Mouse (Mus musculus) kidney, embryonic 14.5 days (tissue): ENCODE results near the gene Gm9857. TPM values are rescaled to one million over a fixed set of nuclear protein-coding genes. Genes with fewer than 3 reads are reported as not detected.

ENCODE experiments used
- ATAC-seq: fragments of 200-750 bp; cut with Nextera tagmentation; 2 replicates; pipeline ENCODE4 v1.8.0; 2017; ENCODE audit warnings: moderate number of reproducible peaks, mild to moderate bottlenecking, moderate TSS enrichment, moderate library complexity; ENCODE audit not compliant: low FRiP score, low TSS enrichment
- H3K27ac ChIP-seq: fragments of 300-500 bp; sonication (generic); 2 replicates; pipeline ENCODE4 v1.5.1; 2014; ENCODE audit warnings: low read depth, mild to moderate bottlenecking, low read length, moderate library complexity, mixed read lengths
- H3K27me3 ChIP-seq: fragments of 300-500 bp; sonication (generic); 2 replicates; pipeline ENCODE4 v1.6.1; 2014; ENCODE audit warnings: mild to moderate bottlenecking, low read length; ENCODE audit not compliant: control insufficient read depth, insufficient read depth
- H3K36me3 ChIP-seq: fragments of 300-500 bp; sonication (generic); 2 replicates; pipeline ENCODE4 v1.6.1; 2014; ENCODE audit warnings: low read length, mixed read lengths; ENCODE audit not compliant: control insufficient read depth, insufficient read depth
- H3K4me1 ChIP-seq: fragments of 300-500 bp; sonication (generic); 2 replicates; pipeline ENCODE4 v1.6.1; 2014; ENCODE audit warnings: low read length, mixed read lengths; ENCODE audit not compliant: control insufficient read depth, insufficient read depth
- H3K4me2 ChIP-seq: fragments of 300-500 bp; sonication (generic); replicated peaks from 2 replicates; pipeline ENCODE4 v1.6.1; 2014; ENCODE audit warnings: low read depth, mild to moderate bottlenecking, low read length
- H3K4me3 ChIP-seq: fragments of 300-500 bp; sonication (generic); 2 replicates; pipeline ENCODE4 v1.5.1; 2014; ENCODE audit warnings: mild to moderate bottlenecking, low read length
- H3K9ac ChIP-seq: fragments of 300-500 bp; sonication (generic); 2 replicates; pipeline ENCODE4 v1.6.1; 2014; ENCODE audit warnings: low read depth, mild to moderate bottlenecking, low read length, moderate library complexity
- H3K9me3 ChIP-seq: fragments of 300-500 bp; sonication (generic); 2 replicates; pipeline ENCODE4 v1.6.1; 2016; ENCODE audit warnings: low read length; ENCODE audit not compliant: control insufficient read depth
- WGBS: fragments of 180-500 bp; shearing (Covaris S2); extraction: QIAGEN DNeasy Blood & Tissue Kit; methylation state at CpG from one replicate; pipeline ENCODE4 v1.1.7; 2014; 5-methylcytosine and 5-hydroxymethylcytosine counted together
- polyA plus RNA-seq: library from polyadenylated mRNA; unstranded; fragments of >200 nt; fragmentation: Nextera tagmentation; extraction: Ambion mirVana; gene quantifications from 2 replicates; pipeline ENCODE4 v1.2.1, GENCODE M21; 2014

Gene Gm9857
- polyA plus RNA-seq, 1 experiment from 2014 or later: not detected

DNA sequence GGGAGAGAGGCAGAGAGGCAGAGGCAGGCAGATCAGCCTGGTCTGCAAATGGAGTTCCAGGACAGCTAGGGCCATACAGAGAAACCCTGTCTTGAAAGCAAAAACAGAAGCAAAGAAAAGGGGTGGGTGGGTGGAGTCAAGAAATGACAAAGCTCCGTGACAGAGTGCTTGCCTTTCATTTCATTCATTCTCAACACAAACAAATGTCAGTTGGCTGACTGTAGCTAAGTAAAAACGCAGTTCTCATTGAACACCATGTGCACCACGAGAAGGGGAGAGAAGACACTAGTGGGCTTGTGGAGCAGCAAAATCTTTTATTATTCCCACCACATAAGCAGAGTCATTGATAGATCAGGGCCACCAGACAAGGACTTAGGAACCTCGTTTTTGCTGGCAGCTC is 23.4 kb downstream of the Gm9857 start:
- no peak for ATAC-seq
- Histone ChIP-seq H3K9ac (no peak overlapping the region), H3K4me2 (no peak overlapping the region), H3K9me3 (no peaks in the 10 kb centered on the region), H3K4me1 (no peaks in the 10 kb centered on the region), H3K4me3 (no peak overlapping the region), H3K27me3 (no peaks in the 10 kb centered on the region), H3K27ac (no peak overlapping the region), H3K36me3 (no peaks in the 10 kb centered on the region)
- WGBS: 63% methylated on average over 4 of the region's 4 CpGs

- 88% methylated on average over 1 of the region's 1 CpGs for WGBS
- H3K27ac ChIP-seq: no peak overlapping the region
- no peak for ATAC-seq
Observed at GRCm38 (mm10) chr3:108915999-108916398, 24.2 kb downstream of the Gm9857 start.

GRCm38 (mm10) chr3:108911548-108912413 is 28.5 kb downstream of the Gm9857 start, which contains the start of gene Prpf38b:
Gene Prpf38b (minus strand): TSS chr3:108911727.
- Histone ChIP-seq H3K36me3 (peaks cover 18% of the 10 kb centered on the region), H3K9me3 (no peaks in the 10 kb centered on the region), H3K27ac (peak within 1 kb of the TSS; percentile 100), H3K4me3 (peak within 1 kb of the TSS; percentile 95), H3K9ac (peak within 1 kb of the TSS; percentile 96), H3K4me1 (peaks cover 13% of the 10 kb centered on the region; the same call in 1 of the 2 replicates), H3K4me2 (peak within 1 kb of the TSS; percentile 68), H3K27me3 (no peaks in the 10 kb centered on the region)
- ATAC-seq: peak; percentile 99
- under 1% methylated on average over 53 of the region's 53 CpGs for WGBS

More at GRCm38 (mm10) chr3:108915999-108916398, 24.2 kb downstream of the Gm9857 start:
- Histone ChIP-seq H3K9ac (no peak overlapping the region), H3K4me3 (no peak overlapping the region), H3K27me3 (no peaks in the 10 kb centered on the region), H3K4me1 (no peaks in the 10 kb centered on the region), H3K4me2 (no peak overlapping the region), H3K9me3 (no peaks in the 10 kb centered on the region), H3K36me3 (no peaks in the 10 kb centered on the region)

DNA sequence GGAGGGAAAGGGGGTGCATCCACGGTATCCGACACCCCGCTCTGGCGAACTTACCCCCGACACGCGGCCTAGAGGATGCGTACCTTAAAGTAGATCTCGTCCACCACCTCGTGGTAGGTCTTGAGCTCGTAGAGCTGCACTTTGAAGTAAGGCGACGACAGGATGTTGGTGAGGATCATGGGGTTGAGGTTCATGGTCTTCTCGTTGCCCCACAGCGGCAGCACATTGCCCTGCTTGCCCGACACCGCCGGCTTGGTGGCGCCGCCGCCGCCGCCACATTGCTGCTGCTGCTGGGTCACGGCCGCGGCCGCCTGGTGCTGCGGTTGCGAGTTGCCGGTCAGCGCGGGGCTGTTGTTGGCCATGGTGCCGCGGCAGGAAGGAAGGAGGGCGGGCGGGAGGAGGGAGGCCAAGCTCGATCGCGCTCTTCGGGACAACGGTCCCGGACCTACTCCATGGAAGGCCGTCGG is 29.1 kb downstream of the Gm9857 start:
- H3K36me3 ChIP-seq: peaks cover 25% of the 10 kb centered on the region
- peak overlapping the region; percentile 96 for H3K9ac ChIP-seq
- no peaks in the 10 kb centered on the region for H3K9me3 ChIP-seq
- ATAC-seq: peak; percentile 89
- H3K4me2 ChIP-seq: peak overlapping the region; percentile 68
- WGBS: under 1% methylated on average over 44 of the region's 44 CpGs
- peak overlapping the region; percentile 100 for H3K27ac ChIP-seq
- peaks cover 13% of the 10 kb centered on the region; the same call in 1 of the 2 replicates for H3K4me1 ChIP-seq
- H3K27me3 ChIP-seq: no peaks in the 10 kb centered on the region
- H3K4me3 ChIP-seq: peak overlapping the region; percentile 95

DNA sequence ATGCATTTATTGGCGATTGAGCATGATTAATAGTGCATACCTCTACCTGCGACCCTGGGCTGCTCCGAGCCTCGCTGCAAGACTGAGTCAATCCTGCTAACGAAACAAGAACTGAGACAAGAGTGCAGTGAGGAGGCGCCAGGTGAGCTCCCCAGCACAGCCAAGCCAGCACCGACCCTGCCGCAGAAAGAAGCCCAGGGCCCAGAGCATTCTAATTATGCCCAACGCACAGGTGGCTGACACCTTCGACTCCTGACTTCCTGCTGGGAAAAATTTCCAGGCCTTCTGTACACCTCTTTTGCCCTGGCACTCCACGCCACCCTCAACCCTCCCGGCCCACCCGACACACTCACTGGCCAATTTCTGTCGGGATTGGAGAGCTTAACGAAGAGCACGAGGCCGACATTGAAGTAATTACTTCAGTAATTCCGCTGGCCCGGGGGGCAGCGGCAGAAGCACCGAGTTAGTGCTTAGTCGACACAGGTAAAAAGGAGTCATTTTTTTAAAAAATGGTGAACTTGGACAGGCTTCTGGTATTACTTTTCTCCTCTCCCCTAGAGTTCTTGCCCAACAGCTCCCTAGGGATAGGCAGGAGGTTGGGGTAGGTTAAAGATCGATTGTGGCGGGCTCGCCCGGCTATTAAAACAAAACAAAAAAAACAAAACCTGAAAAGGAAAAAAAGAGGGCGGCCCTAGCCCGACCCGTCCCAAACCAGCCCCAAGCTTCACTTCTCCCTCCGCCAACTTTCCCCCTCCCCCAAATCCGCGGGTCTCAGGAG is 29.8 kb downstream of the Gm9857 start:
- peak overlapping the region; percentile 95 for H3K4me3 ChIP-seq
- H3K27ac ChIP-seq: peak overlapping the region; percentile 100

DNA sequence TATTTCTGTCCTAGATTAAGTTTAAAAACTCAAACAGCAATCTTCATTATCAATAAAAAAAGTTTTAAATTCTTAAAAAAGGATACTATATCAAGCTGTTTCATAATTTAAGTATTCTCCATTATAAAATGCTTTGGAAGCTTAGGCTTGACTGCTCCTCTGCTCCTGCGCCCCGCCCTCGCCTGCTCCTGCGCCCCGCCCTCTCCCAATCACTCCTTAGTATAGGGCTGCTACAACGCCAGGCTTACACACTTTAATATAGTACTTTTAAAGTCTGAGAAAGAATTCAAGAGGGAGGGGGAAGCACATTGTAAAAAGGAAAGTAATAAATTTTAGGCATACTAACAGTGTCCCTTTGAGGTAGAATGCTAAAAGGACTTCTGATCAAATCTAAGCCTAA is 37.3 kb downstream of the Gm9857 start:
- no peak overlapping the region for H3K4me2 ChIP-seq
- H3K27ac ChIP-seq: no peak overlapping the region
- H3K4me1 ChIP-seq: no peaks in the 10 kb centered on the region
- H3K27me3 ChIP-seq: no peaks in the 10 kb centered on the region
- H3K36me3 ChIP-seq: peaks cover 62% of the 10 kb centered on the region
- H3K9ac ChIP-seq: no peak overlapping the region
- 94% methylated on average over 6 of the region's 6 CpGs for WGBS
- no peak overlapping the region for H3K4me3 ChIP-seq
- no peaks in the 10 kb centered on the region for H3K9me3 ChIP-seq
- ATAC-seq: no peak

More for the DNA sequence above, 29.8 kb downstream of the Gm9857 start:
- Histone ChIP-seq H3K27me3 (no peaks in the 10 kb centered on the region), H3K36me3 (peaks cover 30% of the 10 kb centered on the region), H3K9me3 (no peaks in the 10 kb centered on the region), H3K9ac (peak overlapping the region; percentile 96), H3K4me2 (peak overlapping the region; percentile 68), H3K4me1 (peaks cover 13% of the 10 kb centered on the region; the same call in 1 of the 2 replicates)
- under 1% methylated on average over 31 of the region's 32 CpGs for WGBS
- no peak for ATAC-seq

GRCm38 (mm10) chr3:108902038-108902437 is 38.2 kb downstream of the Gm9857 start:
- H3K27ac ChIP-seq: no peak overlapping the region
- 65% methylated on average over 2 of the region's 2 CpGs for WGBS
- H3K27me3 ChIP-seq: no peaks in the 10 kb centered on the region
- H3K4me2 ChIP-seq: no peak overlapping the region
- no peak overlapping the region for H3K4me3 ChIP-seq
- peaks cover 53% of the 10 kb centered on the region for H3K36me3 ChIP-seq
- H3K4me1 ChIP-seq: no peaks in the 10 kb centered on the region
- ATAC-seq: no peak
- H3K9ac ChIP-seq: no peak overlapping the region
- H3K9me3 ChIP-seq: no peaks in the 10 kb centered on the region

- 84% methylated on average over 5 of the region's 5 CpGs for WGBS
- Histone ChIP-seq H3K4me2 (no peak overlapping the region), H3K4me3 (no peak overlapping the region), H3K9ac (no peak overlapping the region), H3K27me3 (no peaks in the 10 kb centered on the region), H3K9me3 (no peaks in the 10 kb centered on the region), H3K36me3 (peaks cover 40% of the 10 kb centered on the region), H3K4me1 (no peaks in the 10 kb centered on the region), H3K27ac (no peak overlapping the region)
- ATAC-seq: no peak
Observed at GRCm38 (mm10) chr3:108900681-108901080, 39.6 kb downstream of the Gm9857 start.
